Mouse (Mus musculus) retina, adult 2 months (tissue): ENCODE measurements around the gene Cdh23.

ENCODE experiments used
- DNase-seq: peaks from one replicate; pipeline ENCODE4 v3.0.0-alpha.2; 2012; ENCODE audit warnings: low read depth, low spot score

Gene Cdh23

DNA sequence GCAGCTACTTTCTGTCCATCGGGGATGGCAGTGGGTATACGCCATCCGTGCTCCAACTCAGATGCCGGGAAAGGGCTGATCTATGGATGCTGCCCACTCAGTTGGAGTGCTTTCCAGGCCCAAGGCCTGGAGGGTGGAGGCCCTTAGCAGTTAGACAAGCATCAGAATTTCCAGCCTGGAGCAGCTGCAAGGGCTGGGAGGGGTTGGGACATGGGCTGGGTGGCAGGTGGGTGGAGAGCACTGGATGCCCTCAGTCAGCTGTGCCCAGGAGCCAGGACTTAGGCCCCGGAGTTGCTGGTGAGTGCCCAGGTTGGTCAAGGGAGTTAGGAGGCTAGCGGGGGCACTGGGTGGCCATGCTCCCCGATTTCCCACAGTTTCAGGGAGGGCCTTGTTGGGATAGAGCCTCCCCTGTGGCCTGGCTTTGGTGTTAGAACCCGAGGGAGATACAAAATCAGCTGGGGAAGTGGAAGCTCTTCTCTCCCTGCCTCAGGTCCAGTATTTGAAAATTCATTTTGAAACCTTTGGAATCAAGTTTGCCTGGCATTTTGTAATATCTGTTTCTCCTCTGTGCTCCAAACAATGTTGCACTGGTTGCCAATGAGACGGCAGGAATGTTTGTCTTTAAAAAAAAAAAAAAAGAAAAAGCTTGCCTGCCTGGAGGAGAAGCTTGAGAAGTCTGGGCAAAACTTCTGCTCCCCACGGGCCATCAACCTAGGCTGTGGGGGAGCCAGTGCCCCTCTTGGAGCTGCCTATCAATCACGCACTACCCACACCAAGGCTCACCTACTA is 295.6 kb downstream of the Cdh23 start:
- DNase-seq: no peak

DNA sequence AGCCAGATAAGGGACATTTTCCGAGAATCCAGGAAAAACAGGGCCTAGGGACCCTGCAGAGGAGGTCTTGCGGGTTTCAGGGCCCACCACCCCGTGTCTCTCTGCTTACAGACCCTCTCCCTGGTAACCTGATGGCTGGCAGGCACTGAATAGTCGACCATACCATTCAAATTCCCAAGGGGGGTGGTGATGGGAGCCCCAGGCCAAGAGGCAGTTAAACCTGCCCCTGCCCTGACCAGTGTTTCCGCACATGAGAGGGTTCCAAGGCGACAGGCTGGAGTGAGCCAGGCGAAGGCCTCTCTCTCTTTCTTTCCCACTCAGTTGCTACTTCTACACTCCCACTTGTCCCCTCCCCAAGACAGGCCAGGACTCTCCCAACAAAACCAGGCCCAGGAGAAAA is 296.8 kb downstream of the Cdh23 start, which contains the start of gene Gm17455:
Gene Gm17455, plus strand, starts transcription at position 278 of the 400 bp plus-strand sequence.
- no peak for DNase-seq

DNA sequence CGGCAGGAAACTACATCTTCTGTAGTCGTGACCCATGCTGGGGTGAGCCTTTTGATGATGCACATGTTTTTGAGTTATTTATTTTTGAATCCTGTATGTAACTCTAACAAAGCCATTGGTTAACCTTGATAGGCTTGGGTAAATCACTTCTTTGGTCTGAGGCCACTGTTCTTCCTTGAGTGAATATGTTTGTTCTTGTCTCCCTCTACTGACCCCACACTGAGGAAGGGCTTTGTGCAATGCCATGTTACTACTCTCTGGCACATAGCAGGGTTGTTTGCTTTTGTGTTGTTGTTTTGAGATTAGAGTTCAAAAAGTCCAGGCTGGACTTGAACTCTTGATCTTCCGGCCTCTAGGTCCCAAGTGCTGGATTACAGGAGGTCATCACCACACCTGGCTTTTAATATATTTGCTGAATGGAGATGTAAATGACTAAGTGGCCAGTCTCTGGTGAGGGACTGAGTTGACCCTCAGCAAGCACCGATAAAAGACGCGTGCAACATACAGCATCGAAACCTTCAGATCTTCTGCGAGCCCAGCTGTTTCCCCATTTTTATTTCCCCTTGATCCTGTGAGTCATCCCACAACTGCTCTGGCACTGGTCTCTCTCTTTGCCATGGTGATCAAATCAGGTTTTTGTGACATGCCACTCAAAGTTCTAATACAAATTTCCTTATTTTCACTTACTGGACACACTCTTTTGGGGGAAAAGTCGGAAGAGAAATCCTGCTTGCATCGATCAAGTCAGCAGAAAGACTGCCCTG is 298.1 kb downstream of the Cdh23 start:
- no peak for DNase-seq

DNA sequence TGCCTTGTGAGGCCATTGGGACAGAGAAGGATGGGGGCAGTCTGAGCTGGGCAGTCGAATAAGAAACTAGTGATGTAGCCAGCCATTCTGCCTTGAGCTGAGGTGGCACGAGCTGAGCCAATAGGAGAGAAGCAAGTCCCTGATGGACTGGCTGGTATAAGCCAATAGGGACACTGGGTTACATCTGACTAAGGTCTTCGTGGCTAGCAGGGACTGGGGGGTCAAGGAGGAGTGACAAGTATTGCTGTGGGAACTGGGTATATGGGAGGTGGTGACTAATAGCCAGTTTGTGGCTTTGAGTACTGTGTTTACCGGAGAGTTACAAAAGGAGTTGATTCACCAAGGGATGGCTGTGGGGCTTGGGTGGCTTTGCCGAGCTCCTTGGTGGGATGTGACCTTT is 300.7 kb downstream of the Cdh23 start:
- no peak for DNase-seq

DNA sequence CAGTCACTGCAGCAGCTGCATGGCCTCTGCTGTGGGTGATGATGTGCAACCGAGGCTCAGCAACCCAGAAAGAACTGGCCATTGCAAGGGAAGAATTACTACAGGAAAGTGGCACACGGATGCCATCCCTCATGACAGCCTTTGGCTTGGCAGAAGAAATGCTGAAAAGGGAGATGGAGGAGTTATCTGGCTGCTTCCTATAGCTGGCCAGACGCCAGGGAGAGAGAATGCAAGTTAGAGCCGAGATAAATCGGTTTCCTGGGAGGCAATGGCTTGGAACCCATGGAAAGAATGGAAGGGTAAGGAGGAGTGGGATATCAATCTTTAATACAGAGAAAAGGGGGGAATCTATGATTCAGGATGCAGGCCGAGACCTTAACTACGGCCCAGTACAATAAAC is 301.4 kb downstream of the Cdh23 start:
- DNase-seq: no peak

DNA sequence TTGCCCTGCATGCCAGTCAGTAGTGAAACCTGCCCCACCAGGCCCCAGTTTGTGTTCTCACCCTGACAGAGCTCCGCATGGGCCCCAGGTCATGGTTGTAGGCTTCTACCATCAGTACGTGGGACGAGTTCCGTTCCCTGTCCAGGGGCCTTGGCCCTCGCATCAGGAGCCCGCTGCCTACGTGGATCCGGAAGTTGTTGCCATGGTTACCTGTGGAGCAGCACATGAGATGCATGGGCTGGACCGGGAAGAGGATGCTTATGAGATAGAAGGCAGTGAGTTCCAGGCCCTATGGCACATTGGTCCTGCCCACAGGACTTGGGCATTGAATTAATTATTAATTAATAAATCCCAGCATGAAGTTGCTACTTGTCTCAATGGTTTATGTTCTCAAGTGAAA is 304.6 kb downstream of the Cdh23 start:
- DNase-seq: no peak

DNA sequence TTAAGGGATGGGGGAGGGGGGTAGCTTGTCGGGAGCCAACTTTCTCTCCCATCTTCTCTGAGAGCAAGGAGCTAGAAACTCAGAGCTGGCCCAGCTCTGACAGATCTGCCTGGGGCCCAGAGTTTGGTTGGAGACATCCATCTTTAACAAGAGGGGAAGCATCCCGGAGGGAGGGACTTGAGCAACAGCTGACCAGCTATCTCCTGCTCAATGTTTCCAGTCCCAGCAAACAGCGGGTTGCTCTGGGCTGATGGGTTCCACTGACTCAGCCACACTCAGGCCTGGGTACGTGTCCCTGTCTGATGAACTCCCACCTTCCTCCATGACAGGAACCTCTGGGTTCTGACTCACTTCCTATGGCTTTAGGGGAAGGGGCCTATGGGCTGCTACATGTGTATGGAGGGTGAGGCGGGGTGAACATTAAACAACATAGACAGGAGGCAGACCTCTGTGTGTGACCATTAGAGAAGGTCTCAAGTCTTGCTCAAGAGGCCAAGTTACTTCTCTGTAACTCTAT is 305.3 kb downstream of the Cdh23 start:
- DNase-seq: no peak

DNA sequence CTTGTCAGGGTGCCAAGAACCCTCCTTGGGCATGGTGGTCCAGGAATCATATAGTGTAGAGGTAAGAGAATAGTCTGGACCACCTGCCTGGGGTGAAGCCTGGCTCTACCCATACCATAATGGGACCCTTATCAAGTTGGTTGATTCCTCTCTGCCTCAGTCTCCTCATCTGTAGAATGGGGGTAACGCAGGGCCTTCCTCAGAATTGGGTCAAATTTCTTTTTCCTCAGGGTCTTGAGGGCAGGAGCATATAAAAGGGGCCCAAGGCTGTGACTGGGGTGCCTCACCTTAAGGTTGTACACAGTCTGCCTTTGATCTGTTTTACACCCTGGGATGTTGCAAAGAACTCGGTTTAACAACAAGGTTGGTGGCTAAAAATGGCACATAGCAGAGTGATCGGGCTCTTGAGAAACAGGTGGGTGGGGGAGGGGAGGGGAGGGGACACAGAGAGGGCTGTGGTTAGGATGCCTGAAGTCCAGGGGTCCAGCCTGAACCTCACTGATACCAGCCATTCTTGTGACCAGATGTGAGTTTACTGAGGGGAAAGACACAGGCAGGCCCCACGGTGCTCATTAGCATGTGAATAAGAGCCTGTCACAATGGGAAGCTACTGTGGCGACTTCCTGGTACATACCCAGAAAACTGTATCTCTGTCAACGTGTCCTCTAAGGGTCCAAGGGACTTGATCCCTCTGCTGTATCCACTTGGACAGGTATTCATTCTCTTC is 305.9 kb downstream of the Cdh23 start:
- no peak for DNase-seq

DNA sequence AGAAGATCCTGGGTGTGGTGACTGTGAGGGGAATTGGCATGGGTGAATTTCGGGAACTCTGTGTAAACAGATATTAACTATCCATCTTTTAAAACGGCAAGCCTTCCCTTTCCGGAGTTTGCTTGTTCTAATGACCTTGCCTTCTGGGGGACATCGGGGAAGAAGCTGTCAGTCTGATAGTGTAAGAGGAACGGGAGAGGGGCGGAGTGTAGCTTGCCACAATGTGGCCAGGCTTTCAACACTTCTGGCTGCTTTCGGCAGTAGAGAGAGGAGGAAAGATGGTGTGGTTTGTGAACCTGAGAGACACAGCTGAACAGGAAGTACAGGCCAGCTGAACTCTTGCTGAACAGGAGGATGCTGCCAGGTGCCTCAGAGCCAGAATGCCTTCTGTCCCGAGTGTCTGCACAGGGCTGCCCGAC is 306.8 kb downstream of the Cdh23 start:
- DNase-seq: no peak

DNA sequence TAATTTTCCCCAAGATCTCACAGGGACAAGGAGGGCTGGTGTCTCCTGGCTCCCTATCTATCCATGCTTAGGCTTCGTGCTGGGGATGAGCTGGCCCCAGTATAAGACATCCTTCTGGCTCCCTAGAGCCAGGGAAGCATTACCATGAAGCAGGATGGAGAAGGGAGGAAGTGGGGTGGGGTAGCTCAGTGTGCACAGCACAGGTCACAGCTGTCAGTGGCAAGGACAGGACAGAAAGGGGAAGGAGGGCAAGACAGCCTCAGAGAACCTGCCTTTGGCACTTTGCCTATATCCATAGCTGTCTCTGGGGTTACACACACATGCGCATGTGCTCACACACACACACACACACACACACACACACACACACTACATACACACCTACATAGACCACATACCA is 308.0 kb downstream of the Cdh23 start:
- no peak for DNase-seq

DNA sequence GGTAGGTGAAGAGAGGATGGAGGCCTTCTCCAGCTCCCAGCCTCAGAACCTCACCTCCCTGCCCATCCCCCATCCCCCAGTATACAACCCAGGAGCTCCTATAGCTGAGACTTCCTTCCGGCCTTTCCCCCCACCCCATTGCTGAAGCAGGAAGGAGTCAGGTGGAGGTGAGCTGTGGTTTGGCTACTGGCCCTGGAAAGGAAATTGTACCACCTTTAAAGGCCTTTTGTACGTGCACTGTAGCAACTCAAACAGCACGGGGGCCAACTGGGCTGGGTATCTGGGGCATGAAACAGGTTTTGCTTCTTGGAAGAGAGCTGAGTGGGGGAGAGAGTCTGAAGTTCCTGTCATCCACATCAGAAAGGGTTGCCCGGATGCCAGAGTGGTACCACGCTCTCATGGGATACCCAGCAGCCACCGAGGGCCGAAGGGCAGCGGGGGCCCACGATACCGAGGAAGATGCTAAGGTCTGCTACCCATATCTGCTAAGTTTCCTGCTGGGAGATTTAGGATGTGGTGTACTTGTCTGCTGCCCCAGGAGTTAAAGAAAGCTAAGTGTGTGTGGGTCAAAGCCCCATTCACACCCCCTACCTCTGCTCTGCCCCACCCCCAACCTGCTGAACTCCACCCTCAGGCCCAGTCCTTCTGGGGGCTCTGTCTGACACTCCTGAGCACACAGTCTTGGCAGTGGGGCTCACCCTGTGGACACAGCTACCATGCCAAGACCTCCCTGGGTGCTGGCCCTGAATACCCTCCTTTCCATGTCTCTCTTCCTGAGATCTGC is 315.0 kb downstream of the Cdh23 start:
- DNase-seq: no peak

DNA sequence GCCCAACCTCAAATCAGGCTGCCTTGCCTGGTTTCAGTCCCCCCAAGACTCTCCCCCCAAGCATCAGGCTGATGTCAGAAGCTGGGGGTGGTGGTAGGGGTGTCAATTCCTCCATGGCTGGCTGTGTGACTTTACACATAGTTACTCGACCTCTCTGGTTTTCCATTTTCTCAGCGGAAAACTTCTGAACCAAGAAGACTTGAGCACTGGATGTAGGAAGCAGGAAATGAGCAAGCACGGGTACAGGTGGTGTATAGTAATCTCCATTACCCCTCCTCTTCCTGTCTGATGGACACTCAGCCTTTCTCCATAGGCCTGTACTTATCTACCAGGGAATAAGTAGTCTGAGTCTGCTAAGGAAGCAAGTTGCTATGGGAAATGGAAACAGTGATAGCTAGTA is 316.1 kb downstream of the Cdh23 start:
- DNase-seq: no peak

DNA sequence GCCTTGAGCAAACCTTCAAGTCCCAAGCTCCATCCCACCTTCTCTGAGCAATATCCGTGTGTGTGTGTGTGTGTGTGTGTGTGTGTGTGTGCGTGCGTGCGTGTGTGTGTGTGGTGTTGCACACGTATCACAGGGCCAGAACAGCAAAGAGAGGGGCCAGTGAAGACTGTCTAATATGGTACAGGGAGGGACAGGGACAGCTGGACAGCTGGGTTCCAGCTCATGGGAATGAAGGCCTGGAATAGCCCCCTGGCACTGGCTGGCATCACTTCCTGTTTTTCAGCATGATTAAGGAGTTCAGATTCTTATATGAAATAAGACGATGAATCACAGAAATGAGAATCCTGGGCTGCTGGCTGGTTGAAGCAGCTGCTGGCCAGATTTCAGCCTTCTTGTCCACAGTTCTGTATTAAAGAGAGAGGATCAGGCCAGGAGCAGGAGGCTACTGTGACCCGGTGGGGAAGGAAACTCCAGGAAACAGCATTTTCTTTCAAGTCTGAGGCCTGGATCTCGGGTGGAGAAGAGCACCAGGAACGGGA is 316.8 kb downstream of the Cdh23 start:
- DNase-seq: no peak

DNA sequence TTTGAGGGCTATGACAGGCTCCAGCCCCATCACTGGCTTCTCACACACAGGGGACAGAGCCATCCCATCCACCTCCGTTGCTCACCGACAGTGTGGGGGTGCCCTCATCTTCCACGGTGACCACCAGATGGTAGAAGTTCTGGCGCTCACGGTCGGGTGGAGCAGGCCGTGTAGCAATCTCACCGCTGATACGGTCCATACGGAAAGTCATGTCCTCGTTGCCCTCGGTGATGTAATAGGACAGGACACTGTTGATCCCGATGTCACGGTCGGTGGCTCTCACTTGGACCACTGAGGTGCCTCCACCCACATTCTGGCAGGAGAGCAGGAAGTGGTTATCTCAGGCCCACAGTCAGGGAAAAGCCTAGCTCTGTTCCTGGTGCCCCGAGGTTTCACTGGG is 319.6 kb downstream of the Cdh23 start:
- DNase-seq: no peak

DNA sequence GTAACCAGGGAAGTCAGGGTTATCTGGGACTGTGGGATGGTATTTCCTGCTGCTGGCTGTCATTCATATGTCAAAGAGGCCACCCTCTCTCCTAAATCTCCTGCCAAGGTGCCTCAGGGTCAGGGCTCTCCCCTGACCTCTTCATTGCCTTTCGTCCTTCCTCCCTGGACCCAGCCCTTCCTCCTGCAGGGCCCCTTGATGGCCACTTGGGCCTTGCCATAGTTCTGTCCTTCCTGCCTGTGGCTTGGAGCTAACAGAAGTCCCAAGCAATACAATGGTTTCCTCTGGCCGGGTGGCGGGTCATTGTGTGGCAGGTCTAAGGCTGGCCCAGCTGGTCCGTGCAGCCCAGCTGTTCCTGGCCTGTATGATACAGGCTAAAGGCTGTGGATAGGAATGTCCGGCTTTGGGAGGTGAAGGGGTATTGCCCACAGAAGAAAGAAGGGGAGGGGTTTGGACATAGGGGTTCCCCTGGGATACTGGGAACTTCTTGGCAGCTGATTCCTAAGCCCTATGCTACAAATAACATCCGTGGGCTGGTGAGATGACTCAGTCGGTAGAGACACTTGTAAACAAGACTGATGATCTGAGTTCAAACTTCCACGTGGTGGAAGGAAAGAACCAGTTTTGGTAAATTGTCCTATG is 322.2 kb downstream of the Cdh23 start:
- DNase-seq: no peak

DNA sequence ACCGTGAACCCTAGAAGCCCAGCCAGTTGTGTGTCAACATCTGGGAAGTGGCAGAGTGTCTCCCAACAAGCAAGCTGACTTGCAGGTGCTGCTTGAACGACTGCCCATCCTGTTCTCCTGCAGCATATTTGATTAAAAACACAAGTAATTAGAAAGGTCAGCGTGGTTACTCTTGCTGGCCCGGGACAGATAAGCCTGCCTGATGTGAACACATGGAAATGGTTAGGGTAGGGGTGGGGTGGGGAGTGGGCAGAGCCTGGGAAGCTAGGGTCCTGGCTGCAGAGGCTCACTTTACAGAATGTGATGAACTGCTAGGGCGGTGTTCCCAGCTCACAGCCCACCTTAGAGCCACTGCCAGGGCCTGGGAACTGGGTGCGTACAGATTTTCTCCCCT is 322.8 kb downstream of the Cdh23 start:
- no peak for DNase-seq

DNA sequence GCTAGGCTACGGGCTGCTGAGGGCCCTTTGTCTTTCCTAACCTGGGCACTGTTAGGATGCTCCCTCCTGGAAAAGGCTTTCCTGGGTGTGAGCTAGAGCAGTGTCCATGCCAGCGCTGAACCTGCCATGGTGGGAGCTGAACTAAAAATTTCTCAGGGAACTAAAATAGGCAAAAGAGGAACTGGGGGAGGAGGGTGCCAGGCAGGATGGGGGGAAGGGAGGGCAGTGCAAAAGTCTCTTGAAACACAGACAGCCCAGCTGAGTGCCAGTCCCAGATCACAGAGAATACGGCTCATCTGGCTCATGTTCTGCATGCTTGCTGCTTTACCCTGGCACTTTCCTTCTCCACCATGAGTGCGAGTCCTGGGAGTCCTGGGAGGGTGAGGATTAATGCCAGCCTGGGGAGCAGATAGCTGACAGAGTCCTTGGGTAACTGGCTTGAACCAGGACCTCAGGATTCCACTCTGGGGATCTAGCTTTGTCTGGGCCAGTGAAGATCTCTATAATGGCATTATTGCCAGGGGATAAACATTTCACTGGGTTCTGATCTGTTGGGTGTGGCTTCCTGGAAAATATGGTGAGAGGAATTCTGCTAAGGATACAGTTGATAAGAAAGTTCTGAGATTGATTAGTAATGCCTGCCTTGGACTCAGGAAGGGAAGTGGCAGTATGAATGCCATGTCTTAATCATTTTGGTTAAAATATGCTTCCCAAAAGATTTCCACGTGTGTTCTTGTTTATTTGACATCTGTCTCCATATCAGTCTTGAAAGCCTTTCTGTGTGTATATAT is 324.5 kb downstream of the Cdh23 start:
- no peak for DNase-seq

DNA sequence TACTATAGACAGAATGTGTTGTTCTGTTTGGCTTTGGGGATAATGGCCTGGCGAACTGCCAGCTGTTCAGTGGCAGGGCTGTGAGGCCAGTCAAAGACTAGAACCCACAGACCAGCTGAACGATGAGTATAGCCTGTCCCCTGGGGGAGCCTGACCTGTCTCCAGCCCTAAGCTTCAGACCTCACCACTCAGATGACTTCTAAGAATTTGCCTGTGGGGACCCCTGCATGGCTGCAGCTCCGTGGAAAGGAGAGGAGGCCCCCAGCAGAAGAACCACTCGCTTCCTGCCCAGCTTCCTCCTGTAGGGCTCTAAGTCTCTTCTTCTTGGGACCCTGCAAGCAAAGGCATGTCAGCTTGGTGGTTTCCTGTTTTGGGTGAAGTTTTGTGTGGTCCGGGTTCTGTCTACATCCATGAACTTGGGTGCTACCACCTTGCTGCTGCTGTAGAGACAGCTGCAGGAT is 325.7 kb downstream of the Cdh23 start:
- no peak for DNase-seq

DNA sequence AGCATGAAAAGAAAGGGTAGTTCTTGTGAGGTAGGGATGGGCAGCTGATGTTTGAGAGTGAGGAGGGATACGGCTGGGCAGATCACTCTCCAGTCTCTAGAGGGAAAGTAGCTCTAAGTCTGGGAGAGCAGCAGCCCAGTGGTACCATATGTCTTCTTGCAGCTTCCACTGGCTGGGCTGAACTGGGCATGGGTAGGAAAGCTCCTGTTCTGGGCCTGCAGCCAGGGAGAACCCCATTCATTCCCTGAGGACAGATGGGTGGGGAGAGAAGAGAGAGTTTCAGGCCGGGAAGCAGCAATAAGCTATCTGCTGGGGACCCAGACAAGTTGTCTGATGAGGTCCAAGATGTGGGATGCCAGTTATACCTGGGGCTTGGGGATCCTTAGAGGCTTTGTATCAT is 326.2 kb downstream of the Cdh23 start:
- no peak for DNase-seq

DNA sequence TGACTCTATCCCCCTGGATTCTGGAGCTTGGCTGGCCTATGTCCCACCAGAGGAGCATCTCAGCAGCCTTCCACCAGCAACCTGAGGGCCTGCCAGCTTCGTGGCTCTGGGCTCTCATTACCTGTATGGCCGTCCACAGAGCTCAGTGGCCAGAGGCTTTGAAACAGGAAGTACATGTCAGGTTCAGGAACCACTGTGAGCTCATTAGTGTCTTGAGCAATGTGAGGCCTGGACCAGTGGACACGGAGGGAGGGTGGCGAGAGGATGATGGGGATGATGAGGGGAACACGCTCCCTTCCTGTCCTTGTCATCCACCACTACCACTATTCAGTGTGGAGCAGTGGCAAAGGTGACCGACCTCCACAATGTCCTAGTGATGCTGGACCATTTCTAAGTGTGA is 326.9 kb downstream of the Cdh23 start:
- DNase-seq: no peak
